Mouse (Mus musculus) fibroblast of lung, adult 2 months (primary cell): ENCODE data around the gene Gabpb2.

Experiments used
- DNase-seq: peaks from one replicate; pipeline ENCODE4 v3.0.0-alpha.2; 2011; ENCODE audit warnings: low read depth

Gabpb2 gene

DNA sequence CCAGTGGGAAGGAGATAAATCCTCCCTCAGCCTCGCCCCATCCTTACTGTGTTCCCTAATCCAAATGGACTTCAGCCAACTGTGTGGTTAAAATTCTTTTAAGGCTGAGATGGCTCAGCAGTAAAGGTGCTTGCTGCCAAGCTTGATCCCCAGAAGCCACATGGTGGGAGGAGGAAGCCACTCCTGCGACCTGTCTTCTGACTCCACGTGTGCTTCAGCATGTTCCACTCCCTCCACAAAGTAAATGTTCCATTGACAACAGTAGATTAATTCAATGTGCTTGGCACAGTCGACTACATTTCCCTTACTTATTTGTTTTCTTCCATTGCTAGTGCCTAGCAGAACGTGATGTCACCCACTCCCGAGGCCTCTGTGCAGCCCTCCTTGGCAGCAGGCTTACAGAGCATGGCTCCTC, 23.0 kb downstream of the Gabpb2 start:
- DNase-seq, result peak; percentile 11

GRCm38 (mm10) chr3:95186888-95187287, 30.8 kb downstream of the Gabpb2 start:
- no peak for DNase-seq

- no peak for DNase-seq
Measured at GRCm38 (mm10) chr3:95186100-95186499, 31.6 kb downstream of the Gabpb2 start.

DNA sequence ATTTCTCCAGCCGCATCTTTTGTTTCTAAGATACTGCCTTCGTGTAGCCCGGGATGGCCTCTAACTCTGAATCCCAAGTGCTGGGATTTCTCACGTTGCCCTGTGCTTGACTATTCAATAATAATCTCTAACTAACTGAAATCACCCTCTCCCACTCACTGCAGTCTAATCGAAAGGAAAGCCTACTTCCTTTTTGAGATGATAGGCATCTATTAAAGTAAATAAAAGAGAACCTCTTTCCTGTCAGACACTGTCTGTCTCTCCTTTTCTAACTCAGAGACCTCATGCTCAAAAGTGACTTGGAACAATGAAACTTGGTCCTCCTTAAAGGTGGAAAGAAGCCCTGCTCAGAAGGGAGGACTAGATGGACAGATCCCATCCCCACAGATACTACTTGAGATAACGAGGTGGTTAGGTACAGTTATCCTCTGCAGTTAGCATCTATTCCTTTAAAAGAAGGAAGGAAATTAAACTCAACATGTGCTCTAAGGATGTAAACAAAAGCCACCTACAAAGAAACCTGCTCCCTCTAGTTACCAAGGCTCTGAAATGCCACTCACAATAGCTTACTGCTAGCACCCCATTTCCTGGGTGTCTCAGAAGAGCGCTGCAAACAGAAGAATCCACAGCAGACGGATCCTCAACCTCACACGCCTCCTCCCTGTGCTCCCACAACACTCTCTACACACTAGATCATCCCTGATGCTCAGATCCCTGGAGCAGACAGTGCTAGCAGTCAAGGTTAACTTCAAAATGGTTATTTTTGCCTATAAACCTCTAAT, 32.7 kb downstream of the Gabpb2 start:
- DNase-seq, result no peak

GRCm38 (mm10) chr3:95181841-95182240, 35.9 kb downstream of the Gabpb2 start:
- DNase-seq, result no peak

DNA sequence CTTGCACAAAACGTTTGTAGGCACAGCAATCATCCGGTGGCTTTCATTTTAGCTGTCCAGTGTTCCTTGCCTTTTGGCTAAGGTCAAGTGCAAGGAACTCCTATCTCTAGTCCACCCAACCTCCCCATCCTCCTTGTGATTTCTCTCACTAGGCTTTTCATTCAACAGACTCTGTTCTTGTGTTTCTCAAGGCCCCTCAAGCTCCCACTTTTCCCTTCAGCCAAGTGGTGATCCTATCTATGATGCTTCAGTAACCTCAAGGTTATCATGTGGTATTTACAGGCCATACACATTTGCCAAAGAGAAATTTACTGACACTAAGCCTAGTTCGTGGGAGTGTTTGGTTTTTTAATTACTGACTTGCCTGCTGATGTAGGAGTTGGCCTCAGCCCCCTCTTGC, 37.8 kb downstream of the Gabpb2 start:
- no peak for DNase-seq

GRCm38 (mm10) chr3:95178948-95179347, 38.8 kb downstream of the Gabpb2 start:
- no peak for DNase-seq

- no peak for DNase-seq
Measured at GRCm38 (mm10) chr3:95177583-95177982, 40.1 kb downstream of the Gabpb2 start.

- DNase-seq, result no peak
Measured at GRCm38 (mm10) chr3:95176500-95176899, 41.2 kb downstream of the Gabpb2 start.

DNA sequence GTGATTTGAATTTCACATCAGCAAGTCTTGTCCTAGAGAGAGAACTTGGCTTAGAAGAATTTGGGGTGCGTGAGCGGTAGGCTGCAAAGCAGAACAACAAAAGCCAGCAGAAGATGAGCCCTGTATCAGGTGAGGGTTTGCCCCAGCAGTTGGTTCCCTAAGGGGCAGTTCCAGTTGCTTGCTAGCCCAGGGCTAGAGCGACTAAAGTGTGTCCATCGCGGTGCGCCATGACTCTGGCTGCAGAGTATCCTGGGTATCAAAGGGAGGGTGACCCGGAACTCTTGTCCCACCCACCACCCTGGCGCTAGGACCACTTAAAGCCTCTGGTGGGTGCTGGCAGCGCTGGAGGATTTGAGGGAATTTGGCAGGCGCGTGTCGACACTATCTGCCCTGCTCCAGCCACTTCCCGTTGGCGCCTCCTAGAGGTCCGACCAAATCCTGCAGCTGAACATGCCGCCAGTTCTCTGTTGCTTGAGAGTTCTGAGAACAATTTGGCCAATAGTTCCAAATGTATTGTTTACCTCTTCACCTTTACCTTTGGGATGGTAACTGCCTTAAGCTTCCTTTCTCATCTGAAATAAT, 43.6 kb downstream of the Gabpb2 start:
- peak; percentile 25 for DNase-seq

DNA sequence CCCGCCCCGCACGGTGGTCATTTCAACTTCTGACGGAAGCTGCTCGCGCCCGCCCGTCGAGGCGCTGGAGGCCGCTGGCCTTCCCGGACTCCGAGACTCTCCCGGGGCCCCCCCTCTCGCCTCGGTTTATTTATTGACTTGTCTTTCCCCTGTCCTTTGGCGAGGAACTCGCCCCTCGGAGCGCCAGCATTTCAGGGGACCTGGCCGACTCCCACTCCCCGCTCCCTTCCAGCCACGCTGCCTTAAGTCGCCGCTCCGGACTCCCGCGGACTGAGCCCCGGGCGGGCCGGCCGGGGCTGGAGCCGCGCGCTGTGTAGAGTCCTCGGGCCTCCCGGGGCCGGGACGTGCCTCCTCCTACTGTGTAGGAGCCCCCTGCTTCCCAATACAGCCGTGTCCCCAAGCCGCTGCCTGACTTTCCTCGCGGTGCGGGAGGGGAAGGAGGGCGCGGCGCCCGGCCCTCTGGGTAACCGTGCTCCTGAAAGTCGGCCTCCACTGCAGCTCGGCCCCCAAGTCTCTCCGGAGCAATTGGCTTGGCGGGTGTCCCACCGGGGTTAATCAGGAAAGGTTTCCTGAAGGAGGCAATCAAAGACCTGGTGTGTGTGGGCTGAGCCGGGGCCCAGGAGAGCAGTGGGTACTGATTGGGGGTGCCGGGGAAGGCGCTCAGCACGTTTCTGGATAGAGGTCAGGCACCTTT, 44.3 kb downstream of the Gabpb2 start:
- DNase-seq, result no peak

- no peak for DNase-seq
Measured at GRCm38 (mm10) chr3:95172526-95173255, 45.0 kb downstream of the Gabpb2 start.

GRCm38 (mm10) chr3:95171105-95171504, 46.6 kb downstream of the Gabpb2 start:
- no peak for DNase-seq

DNA sequence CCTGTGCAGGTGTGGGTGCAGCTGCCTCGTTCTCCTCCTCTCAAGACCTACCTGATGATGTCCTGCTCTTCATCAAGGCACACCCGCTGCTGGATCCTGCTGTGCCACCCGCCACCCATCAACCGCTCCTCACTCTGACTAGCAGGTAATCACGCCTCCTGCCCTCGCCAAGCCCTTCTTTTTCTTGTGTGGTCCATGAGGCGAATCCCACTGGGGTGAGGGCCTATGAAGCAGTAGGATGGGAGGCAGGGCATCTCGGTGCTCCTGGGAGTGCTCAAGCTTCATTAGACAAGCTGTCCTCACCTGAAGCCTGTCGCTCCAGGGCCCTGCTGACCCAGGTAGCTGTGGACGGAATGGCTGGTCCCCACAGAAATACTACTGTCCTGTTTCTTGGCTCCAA, 47.7 kb downstream of the Gabpb2 start:
- DNase-seq, result no peak

GRCm38 (mm10) chr3:95164840-95165239, 52.9 kb downstream of the Gabpb2 start:
- DNase-seq, result no peak

- no peak for DNase-seq
Measured at GRCm38 (mm10) chr3:95164256-95164550, 53.5 kb downstream of the Gabpb2 start.

DNA sequence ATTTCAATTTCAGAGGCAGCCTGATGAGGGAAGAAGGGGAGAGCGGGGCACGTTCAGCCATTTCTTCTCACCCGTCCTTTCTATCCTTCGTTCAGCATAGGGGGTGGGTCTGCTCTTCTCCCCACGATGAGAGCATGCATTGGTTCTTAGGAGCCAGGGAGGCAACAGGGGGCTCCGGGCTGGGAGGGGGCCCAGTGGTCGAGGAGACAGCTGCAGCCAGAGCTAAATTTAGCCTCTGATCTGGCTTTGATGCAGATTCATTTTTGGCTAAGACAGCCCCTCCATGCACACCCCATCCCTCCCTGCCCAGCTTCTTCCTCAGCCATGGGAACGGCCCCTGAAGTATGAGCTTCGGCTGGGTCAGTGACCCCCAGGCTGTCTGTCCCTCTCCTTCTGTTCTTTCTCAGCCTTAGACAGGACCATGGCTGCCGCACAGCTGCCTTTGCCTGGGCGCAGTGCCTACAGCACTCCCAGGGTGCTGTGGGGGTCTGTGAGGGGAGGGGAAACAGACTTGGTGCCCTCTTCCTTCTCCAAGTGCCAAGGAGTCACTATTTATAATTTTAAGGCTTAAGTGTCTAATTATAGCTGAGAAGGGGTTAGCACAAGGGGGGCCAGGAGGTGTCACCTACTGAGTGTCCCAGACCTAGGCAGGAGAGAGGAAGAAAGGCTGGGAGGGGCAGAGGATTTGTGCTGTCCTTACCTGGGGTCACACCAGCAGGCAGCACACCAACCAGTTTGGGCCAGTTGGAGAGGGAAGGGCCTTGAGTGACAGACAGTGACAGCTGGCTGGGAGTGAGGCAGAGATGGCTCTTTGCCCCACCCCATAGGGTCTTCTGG, 54.1 kb downstream of the Gabpb2 start:
- DNase-seq, result no peak

- no peak for DNase-seq
Measured at GRCm38 (mm10) chr3:95162345-95162628, 55.4 kb downstream of the Gabpb2 start.

GRCm38 (mm10) chr3:95161618-95162344, 55.9 kb downstream of the Gabpb2 start:
- DNase-seq, result no peak

GRCm38 (mm10) chr3:95161041-95161551, 56.6 kb downstream of the Gabpb2 start:
- DNase-seq, result no peak
